Mouse (Mus musculus) granulocyte monocyte progenitor cell, adult 5-6 weeks (primary cell): ENCODE measurements at regions not wholly inside any gene's neighbourhood (a gene's known extent, or its start where the extent isn't known, plus 50 kb on each side); places are given as distances from the start of the nearest gene placed in this dataset.

Experiments
- ATAC-seq: replicated peaks from 2 replicates; pipeline ENCODE4 v1.8.0; 2016; ENCODE audit warnings: mild to moderate bottlenecking, moderate TSS enrichment, inconsistent platforms; ENCODE audit not compliant: poor library complexity, severe bottlenecking

DNA sequence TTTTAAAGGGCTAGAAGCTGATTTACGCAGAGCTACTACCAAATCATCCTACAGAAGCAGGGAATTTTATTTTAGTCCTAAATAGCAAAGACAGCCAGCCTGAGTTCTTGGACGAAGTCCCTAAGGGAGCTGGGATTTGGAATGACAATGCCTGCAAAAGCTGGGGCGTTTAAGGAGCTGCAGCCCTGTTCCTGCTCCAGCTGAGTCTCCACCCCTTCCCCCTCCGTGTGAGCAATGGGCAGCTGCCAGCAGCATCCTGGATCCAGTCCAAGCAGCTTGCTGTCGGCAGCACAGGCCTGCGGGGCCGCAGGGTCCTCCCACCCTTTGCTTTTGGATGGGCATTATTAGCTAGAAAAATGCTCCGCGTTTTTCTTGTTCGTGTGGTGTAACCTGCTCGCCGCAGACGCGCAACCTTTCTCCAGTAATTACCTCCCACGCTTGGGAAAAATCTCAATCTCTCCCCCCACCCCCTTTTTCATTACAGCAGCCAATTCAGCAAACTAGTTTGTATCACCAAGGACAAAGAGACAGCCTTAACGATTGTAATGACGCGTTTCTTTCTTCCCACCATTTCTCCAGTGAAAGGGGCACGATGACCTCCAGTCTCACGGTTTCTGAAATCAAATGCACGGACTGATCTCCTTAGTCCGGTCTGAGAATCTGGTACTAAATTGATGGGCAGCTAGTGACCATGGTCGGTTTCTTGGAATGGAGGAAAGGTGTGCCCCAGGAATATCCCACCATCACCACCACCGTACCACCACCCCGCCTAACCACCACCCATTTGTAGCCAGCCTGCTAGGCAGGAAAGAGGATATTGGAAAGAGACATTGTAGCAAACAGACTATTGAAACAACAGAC is 78.5 kb upstream of the Med14 start:
- peak; percentile 77 for ATAC-seq

DNA sequence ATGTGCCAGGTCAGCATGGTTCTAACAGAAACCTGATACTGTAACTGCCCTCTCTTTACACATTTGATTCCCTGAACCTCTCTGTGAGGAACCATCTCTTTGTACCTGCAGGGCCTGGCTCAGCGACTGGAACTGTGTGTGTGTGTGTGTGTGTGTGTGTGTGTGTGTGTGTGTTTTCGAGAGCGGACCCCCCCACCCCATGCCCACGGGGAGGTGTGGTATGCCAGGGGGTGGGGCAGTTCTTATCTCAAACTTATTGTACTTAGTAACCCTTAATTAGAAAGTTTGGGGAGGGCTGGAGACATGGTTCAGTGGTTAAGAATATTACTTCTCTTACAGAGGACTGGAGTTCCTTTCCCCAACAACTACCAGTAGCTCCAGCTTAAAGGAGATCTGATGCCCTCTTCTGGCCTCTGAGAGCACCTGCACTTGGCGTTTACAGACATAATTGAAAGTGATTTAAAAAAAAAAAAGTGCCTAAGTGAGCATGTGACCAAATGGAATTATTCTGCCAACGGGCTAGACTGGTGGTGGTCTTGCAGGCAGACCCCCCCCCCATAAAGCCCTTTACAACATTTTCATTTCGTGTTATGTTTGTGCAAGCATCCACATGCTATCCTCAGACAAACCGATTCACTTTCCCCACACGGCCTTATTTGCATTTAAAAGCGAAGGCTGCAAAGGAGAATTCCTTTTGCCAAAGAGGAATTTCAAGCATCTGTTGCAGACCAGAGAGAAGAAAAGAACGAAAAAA is 77.7 kb upstream of the Med14 start:
- ATAC-seq = peak; percentile 82

DNA sequence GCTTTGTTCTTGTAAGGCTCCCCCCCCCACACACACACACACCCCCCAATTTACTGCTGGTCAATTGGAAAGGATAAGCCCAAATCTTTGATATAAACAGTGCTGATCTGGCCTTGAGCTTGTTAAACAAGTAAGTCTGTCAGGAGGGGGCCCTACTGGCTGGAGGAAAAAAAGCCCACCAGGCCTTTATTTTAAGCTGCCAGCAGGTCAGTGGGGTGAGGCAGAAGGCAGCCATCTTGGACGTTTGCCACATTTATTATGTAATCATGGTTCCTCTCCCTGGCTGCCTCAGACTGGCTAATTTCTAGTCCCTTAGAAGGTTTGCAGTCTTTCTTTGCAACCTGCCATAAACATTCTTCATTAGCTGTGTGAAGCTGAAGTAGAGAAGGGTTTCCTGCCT is 75.9 kb upstream of the Med14 start:
- ATAC-seq = peak; percentile 57

DNA sequence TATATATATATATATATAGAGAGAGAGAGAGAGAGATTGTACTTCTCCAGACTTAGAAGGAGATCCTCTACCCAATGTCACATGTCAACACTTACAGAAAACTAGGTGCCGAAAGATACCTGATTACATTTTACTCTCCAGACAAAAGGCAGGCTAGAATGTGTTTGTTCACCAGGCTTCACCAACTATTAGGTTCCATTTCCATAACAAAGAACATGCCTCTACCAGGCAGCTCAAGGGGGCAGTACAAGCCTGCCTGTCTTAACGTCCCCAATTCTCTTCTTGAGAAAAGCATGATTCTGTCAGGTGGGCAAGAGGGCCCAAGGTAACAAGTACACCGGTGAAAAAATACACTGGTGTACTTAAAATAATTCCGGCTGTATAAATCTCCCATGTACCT is 72.8 kb upstream of the Med14 start:
- no peak for ATAC-seq

DNA sequence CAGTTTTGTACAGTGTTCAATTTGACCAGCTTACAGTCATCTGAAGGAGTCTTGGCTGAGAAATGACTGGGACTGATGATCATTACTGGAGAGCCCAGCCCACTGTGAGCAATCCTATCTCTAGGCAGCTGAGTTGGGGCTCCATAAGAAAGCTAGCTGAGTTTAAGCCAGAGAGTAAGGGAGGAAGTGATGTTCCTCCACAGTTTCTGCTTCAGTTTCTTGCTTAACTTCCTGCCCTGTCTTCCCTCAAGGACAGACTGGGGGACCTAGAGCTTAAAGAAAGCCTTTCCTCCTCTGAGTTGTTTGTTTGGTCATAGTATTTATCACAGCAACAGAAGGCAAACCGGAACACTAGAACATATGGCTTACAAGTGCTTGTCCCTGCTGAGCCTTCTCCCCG is 70.8 kb upstream of the Med14 start:
- ATAC-seq = peak; percentile 97

DNA sequence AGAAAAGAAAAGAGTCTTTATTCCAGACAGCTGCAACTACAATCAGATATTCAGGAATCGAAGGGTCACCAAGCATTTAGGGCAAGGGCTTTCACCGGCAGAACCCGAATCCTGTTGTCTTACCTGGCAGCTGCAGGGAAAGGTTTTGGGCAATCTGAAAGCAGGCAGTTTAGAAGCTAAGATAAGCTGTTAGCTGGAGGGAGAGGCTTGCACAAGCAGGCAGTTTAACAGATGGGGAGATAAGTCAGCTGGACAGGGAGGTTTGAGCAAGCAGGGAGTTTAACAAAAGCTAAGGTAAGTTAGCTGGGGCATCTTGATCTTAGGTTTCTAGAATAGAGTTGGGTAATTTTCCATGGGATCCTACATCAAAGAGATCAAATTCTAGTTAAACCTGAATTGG is 67.3 kb upstream of the Med14 start:
- no peak for ATAC-seq

DNA sequence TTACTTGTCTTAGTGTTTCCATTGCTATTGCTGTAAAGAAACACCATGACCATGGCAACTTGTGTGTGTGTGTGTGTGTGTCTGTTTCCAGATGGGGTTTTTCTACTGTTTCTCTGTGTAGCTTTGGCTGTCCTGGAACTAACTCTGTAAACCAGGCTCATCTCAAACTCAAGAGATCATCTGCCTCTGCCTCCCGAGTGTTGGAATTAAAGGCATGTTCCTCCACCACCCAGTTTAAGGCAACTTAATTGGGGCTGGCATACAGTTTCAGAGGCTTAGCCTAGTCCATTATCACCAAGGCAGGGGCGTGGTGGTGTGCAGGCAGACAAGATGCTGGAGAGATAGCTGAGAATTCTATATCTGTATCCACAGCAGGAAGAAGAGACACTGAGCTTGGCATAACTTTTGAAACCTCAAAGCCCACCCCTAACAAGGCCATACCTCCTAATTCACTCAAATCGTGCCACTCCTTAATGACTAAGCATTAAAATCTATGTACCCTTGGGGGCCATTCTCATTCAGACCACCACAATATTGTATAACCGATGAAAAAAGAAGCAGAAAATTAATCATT is 65.5 kb upstream of the Med14 start:
- ATAC-seq = peak; percentile 11; the same call in 1 of the 2 replicates

DNA sequence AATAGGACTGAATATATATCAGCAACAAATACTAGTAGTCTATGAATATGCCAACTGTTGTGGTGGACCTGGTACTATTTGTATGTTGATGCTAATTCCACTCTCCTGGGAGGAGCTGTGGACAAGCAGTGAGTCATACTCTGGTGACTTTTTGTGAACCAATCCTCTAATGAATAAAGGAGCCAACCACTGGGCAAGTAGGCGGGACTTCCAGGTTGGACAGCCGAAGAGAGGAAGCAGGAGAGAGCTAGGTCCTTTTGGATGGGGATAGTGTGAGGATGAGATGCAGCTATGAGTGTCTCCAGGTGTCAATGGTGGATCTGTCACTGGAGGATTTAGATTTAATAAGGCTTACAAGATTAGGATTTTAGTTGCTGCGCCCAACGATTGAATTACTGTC is 64.8 kb upstream of the Med14 start:
- ATAC-seq = no peak

DNA sequence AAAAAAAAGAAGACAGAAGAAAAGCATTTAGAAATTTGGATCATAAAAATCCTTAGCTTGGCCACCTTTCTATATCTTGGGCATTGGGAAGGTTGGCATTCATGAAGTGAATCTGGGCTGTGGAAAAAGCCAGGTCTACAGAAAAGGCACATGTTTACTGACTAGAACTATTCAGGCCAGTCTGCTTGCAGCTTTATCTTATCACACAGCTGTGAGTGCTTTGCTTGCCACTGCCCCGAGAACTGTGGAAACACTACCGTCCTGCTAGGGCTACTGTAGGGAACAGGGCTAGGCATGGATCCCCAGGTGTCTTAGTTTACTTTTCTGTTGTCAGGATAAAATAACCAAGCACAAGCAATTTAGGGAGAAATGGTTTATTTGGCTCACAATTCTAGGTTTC is 63.4 kb upstream of the Med14 start:
- ATAC-seq = no peak

DNA sequence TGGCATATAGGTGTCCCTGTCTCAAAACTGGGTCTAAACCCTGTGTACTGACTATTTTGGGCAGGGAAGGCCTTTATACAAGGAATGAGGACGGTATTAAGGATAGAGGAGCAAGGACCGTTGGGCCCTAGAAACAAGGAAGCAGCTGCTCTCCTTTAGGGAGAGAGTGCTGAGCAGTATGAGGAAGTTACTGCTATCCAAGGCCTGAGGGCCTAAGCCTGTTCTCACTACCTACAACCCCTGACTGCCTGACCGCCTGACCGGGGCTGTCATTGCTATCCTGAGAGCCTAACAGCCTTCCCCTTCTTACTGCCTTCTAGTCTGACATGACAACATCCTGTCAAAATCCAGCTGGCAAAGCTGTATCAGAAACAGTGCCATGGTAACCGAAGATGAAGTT is 62.6 kb upstream of the Med14 start:
- ATAC-seq = peak; percentile 94

DNA sequence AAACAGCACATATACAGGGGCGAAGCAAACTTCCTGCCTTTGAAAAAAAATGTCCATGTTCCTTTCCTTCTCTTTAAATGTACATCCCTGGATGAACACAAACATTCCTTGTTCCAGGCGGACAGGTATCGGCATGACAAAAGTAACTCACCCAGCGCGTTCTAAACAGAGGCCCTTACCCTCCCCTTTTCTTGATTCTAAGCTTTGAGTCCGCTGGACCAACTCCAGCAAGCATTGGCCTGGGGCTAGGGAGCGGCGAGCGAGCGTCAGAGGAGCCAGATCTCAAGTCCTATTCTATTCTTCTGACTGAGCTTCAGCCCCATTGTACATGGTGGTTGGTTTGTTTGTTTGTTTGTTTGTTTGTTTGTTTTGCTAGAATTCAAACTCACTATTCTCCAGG is 60.9 kb upstream of the Med14 start:
- ATAC-seq = no peak

DNA sequence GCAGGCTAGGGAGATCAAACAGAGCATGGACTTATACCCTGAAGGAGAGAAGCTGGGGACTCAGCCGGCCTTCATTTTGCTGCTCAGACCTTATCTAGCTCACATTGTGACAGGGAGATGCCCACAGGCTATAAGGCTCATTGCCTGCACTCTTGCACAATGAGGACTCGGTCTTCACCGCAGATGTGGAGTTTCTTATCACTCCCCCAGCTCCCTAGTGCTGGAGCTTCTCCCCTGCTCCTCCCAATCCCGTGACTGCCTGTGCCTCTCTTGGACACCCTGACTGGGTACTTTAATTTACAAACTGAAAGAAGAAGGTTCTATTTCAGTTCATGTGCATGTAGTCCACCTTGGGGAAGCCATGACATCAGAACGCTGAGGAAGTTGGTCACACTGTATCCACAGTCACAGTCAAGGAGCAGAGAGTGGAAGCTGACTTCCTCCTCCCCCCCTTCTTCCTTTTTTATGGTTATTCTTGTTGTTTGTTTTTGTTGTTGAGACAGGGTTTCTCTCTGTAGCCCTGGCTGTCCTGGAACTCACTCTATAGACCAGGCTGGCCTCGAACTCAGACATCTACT is 51.3 kb upstream of the Med14 start:
- ATAC-seq = peak; percentile 99
